Mouse (Mus musculus) midbrain, postnatal 0 days (tissue): ENCODE results near the gene Cryl1. TPM values are rescaled to one million over a fixed set of nuclear protein-coding genes. Genes with fewer than 3 reads are reported as not detected.

ENCODE experiments used
- ATAC-seq: fragments of 200-750 bp; cut with Nextera tagmentation; 2 replicates; pipeline ENCODE4 v1.8.0; 2017; ENCODE audit warnings: moderate number of reproducible peaks, mild to moderate bottlenecking, moderate TSS enrichment, moderate library complexity; ENCODE audit not compliant: low FRiP score
- DNase-seq: peaks from one replicate; pipeline ENCODE4 v3.0.0-alpha.2; 2015; ENCODE audit warnings: low spot score
- H3K27ac ChIP-seq: fragments of 300-500 bp; sonication (generic); 2 replicates; pipeline ENCODE4 v1.5.1; 2014; ENCODE audit warnings: low read depth, mild to moderate bottlenecking, low read length, mixed read lengths
- H3K27me3 ChIP-seq: fragments of 300-500 bp; sonication (generic); 2 replicates; pipeline ENCODE4 v1.6.1; 2014; ENCODE audit warnings: low read length, control low read depth, mixed read lengths; ENCODE audit not compliant: insufficient read depth
- H3K36me3 ChIP-seq: fragments of 300-500 bp; sonication (generic); 2 replicates; pipeline ENCODE4 v1.6.1; 2014; ENCODE audit warnings: low read length, control low read depth, mixed read lengths; ENCODE audit not compliant: insufficient read depth
- H3K4me1 ChIP-seq: fragments of 300-500 bp; sonication (generic); 2 replicates; pipeline ENCODE4 v1.6.1; 2014; ENCODE audit warnings: mild to moderate bottlenecking, control low read depth, antibody characterized with exemption, low read length, mixed read lengths; ENCODE audit not compliant: insufficient read depth
- H3K4me2 ChIP-seq: fragments of 300-500 bp; sonication (generic); 2 replicates; pipeline ENCODE4 v1.6.1; 2014; ENCODE audit warnings: low read depth, mild to moderate bottlenecking, low read length, mixed read lengths; ENCODE audit not compliant: poor library complexity, severe bottlenecking
- H3K4me3 ChIP-seq: fragments of 300-500 bp; sonication (generic); 2 replicates; pipeline ENCODE4 v1.5.1; 2014; ENCODE audit warnings: low read depth, mild to moderate bottlenecking, low read length, moderate library complexity
- H3K9ac ChIP-seq: fragments of 300-500 bp; sonication (generic); replicated peaks from 2 replicates; pipeline ENCODE4 v1.6.1; 2014; ENCODE audit warnings: mild to moderate bottlenecking, low read length, moderate library complexity, mixed read lengths; ENCODE audit not compliant: poor library complexity, severe bottlenecking
- H3K9me3 ChIP-seq: fragments of 300-500 bp; sonication (generic); 2 replicates; pipeline ENCODE4 v1.6.1; 2016; ENCODE audit warnings: low read length, control low read depth
- CTCF ChIP-seq: IDR thresholded peaks from 2 replicates; pipeline ENCODE4 v1.5.1; 2016; ENCODE audit warnings: antibody characterized with exemption, mild to moderate bottlenecking
- WGBS: fragments of 180-500 bp; shearing (Covaris S2); extraction: QIAGEN DNeasy Blood & Tissue Kit; methylation state at CpG from one replicate; pipeline ENCODE4 v1.1.7; 2014; 5-methylcytosine and 5-hydroxymethylcytosine counted together
- polyA plus RNA-seq: library from polyadenylated mRNA; unstranded; fragments of >200 nt; fragmentation: Nextera tagmentation; extraction: Ambion mirVana; gene quantifications from 2 replicates; pipeline ENCODE4 v1.2.1, GENCODE M21; 2015
- total RNA-seq: library from RNA; depleted of rRNA; stranded (reverse); fragments of >200 nt; gene quantifications from 2 replicates; pipeline ENCODE4 v1.2.3, GENCODE M21; 2014

Cryl1 gene
- total and polyA plus RNA-seq, 2 experiments from 2014 or later = 13.5 to 19.4 TPM

GRCm38 (mm10) chr14:57272341-57272740 is 126.0 kb downstream of the Cryl1 start:
- H3K9ac ChIP-seq = no peak overlapping the region
- TF ChIP-seq CTCF = no peak
- no peak overlapping the region for H3K4me3 ChIP-seq
- no peak for DNase-seq
- H3K36me3 ChIP-seq = no peaks in the 10 kb centered on the region
- no peaks in the 10 kb centered on the region for H3K27me3 ChIP-seq
- H3K4me1 ChIP-seq = no peaks in the 10 kb centered on the region
- WGBS = 70% methylated on average over 1 of the region's 1 CpGs
- no peaks in the 10 kb centered on the region for H3K9me3 ChIP-seq
- ATAC-seq = no peak
- no peak overlapping the region for H3K4me2 ChIP-seq
- no peak overlapping the region for H3K27ac ChIP-seq

- TF ChIP-seq CTCF = no peak
- Histone ChIP-seq H3K27ac (no peak overlapping the region), H3K4me1 (no peaks in the 10 kb centered on the region), H3K4me3 (no peak overlapping the region), H3K4me2 (no peak overlapping the region), H3K27me3 (no peaks in the 10 kb centered on the region), H3K9me3 (no peaks in the 10 kb centered on the region), H3K36me3 (no peaks in the 10 kb centered on the region), H3K9ac (no peak overlapping the region)
- ATAC-seq (no peak), DNase-seq (no peak)
- 73% methylated on average over 1 of the region's 1 CpGs for WGBS
These were observed 126.5 kb downstream of the Cryl1 start for GRCm38 (mm10) chr14:57271861-57272260.

- WGBS = 92% methylated on average over 3 of the region's 3 CpGs
- no peaks in the 10 kb centered on the region for H3K36me3 ChIP-seq
- no peak overlapping the region for H3K27ac ChIP-seq
- H3K27me3 ChIP-seq = no peaks in the 10 kb centered on the region
- H3K4me2 ChIP-seq = no peak overlapping the region
- DNase-seq = no peak
- no peak overlapping the region for H3K4me3 ChIP-seq
- no peak for ATAC-seq
- no peaks in the 10 kb centered on the region for H3K4me1 ChIP-seq
- no peak overlapping the region for H3K9ac ChIP-seq
- H3K9me3 ChIP-seq = no peaks in the 10 kb centered on the region
- TF ChIP-seq CTCF = no peak
These were observed 129.4 kb downstream of the Cryl1 start for GRCm38 (mm10) chr14:57268900-57269299.

- Histone ChIP-seq H3K9ac (no peak overlapping the region), H3K9me3 (no peaks in the 10 kb centered on the region), H3K27ac (no peak overlapping the region), H3K36me3 (no peaks in the 10 kb centered on the region), H3K4me3 (no peak overlapping the region), H3K27me3 (no peaks in the 10 kb centered on the region), H3K4me1 (no peaks in the 10 kb centered on the region), H3K4me2 (no peak overlapping the region)
- ATAC-seq (no peak), DNase-seq (no peak)
- no peak for TF ChIP-seq CTCF
- WGBS = 91% methylated on average over 3 of the region's 3 CpGs
These were observed 130.0 kb downstream of the Cryl1 start for GRCm38 (mm10) chr14:57268344-57268743.

GRCm38 (mm10) chr14:57263943-57264342 is 134.4 kb downstream of the Cryl1 start:
- no peaks in the 10 kb centered on the region for H3K9me3 ChIP-seq
- no peak overlapping the region for H3K9ac ChIP-seq
- DNase-seq (no peak), ATAC-seq (no peak)
- no peak overlapping the region for H3K4me3 ChIP-seq
- H3K36me3 ChIP-seq = no peaks in the 10 kb centered on the region
- no peaks in the 10 kb centered on the region for H3K27me3 ChIP-seq
- WGBS = 76% methylated on average over 10 of the region's 10 CpGs
- no peak overlapping the region for H3K4me2 ChIP-seq
- H3K27ac ChIP-seq = no peak overlapping the region
- H3K4me1 ChIP-seq = no peaks in the 10 kb centered on the region
- TF ChIP-seq CTCF = no peak

- no peaks in the 10 kb centered on the region for H3K4me1 ChIP-seq
- no peak for TF ChIP-seq CTCF
- no peak overlapping the region for H3K27ac ChIP-seq
- H3K4me2 ChIP-seq = no peak overlapping the region
- H3K9me3 ChIP-seq = no peaks in the 10 kb centered on the region
- H3K4me3 ChIP-seq = no peak overlapping the region
- WGBS = 89% methylated on average over 8 of the region's 8 CpGs
- no peak for ATAC-seq
- no peak for DNase-seq
- H3K36me3 ChIP-seq = no peaks in the 10 kb centered on the region
- no peaks in the 10 kb centered on the region for H3K27me3 ChIP-seq
- H3K9ac ChIP-seq = no peak overlapping the region
These were observed 139.0 kb downstream of the Cryl1 start for GRCm38 (mm10) chr14:57259341-57259740.
